Mouse (Mus musculus) heart, postnatal 0 days (tissue): ENCODE results near the gene Hist1h3a. TPM values are rescaled to one million over a fixed set of nuclear protein-coding genes. Genes with fewer than 3 reads are reported as not detected.
A peak's percentile ranks its signal among the peaks of the same experiment; 100 is the strongest.

Experiments used
- ATAC-seq: fragments of 200-750 bp; cut with Nextera tagmentation; 2 replicates; pipeline ENCODE4 v1.8.0; 2017; ENCODE audit warnings: low read depth, moderate number of reproducible peaks, moderate library complexity; ENCODE audit not compliant: insufficient read depth
- DNase-seq: peaks from one replicate; pipeline ENCODE4 v3.0.0-alpha.2; 2016; ENCODE audit warnings: low spot score
- H3K27ac ChIP-seq: fragments of 300-500 bp; sonication (generic); 2 replicates; pipeline ENCODE4 v1.5.1; 2014; ENCODE audit warnings: low read depth, mild to moderate bottlenecking
- H3K27me3 ChIP-seq: fragments of 300-500 bp; sonication (generic); 2 replicates; pipeline ENCODE4 v1.6.1; 2014; ENCODE audit warnings: low read length, mixed read lengths; ENCODE audit not compliant: control insufficient read depth, insufficient read depth
- H3K36me3 ChIP-seq: fragments of 300-500 bp; sonication (generic); replicated peaks from 2 replicates; pipeline ENCODE4 v1.6.1; 2014; ENCODE audit warnings: low read length, mixed read lengths; ENCODE audit not compliant: control insufficient read depth, insufficient read depth
- H3K4me1 ChIP-seq: fragments of 300-500 bp; sonication (generic); 2 replicates; pipeline ENCODE4 v1.6.1; 2014; ENCODE audit warnings: antibody characterized with exemption; ENCODE audit not compliant: control insufficient read depth, insufficient read depth
- H3K4me2 ChIP-seq: fragments of 300-500 bp; sonication (generic); 2 replicates; pipeline ENCODE4 v1.6.1; 2014; ENCODE audit warnings: low read depth, mild to moderate bottlenecking, low read length, moderate library complexity
- H3K4me3 ChIP-seq: fragments of 300-500 bp; sonication (generic); 2 replicates; pipeline ENCODE4 v1.5.1; 2014; ENCODE audit warnings: low read depth, low read length
- H3K9ac ChIP-seq: fragments of 300-500 bp; sonication (generic); replicated peaks from 2 replicates; pipeline ENCODE4 v1.6.1; 2014; ENCODE audit warnings: low read depth, low read length, mixed read lengths
- H3K9me3 ChIP-seq: fragments of 300-500 bp; sonication (generic); replicated peaks from 2 replicates; pipeline ENCODE4 v1.6.1; 2016; ENCODE audit warnings: low read length; ENCODE audit not compliant: control insufficient read depth
- CTCF ChIP-seq: IDR thresholded peaks from 2 replicates; pipeline ENCODE4 v1.5.1; 2016; ENCODE audit warnings: antibody characterized with exemption, control low read depth, low read depth
- EP300 ChIP-seq: IDR thresholded peaks from 2 replicates; pipeline ENCODE4 v1.6.1; 2016; ENCODE audit warnings: antibody characterized with exemption, low read depth
- WGBS: fragments of 180-500 bp; shearing (Covaris S2); extraction: QIAGEN DNeasy Blood & Tissue Kit; methylation state at CpG from one replicate; pipeline ENCODE4 v1.1.7; 2014; 5-methylcytosine and 5-hydroxymethylcytosine counted together
- polyA plus RNA-seq: library from polyadenylated mRNA; unstranded; fragments of >200 nt; fragmentation: Nextera tagmentation; extraction: Ambion mirVana; gene quantifications from 2 replicates; pipeline ENCODE4 v1.2.1, GENCODE M21; 2015
- total RNA-seq: library from RNA; depleted of rRNA; stranded (reverse); fragments of >200 nt; gene quantifications from 2 replicates; pipeline ENCODE4 v1.2.3, GENCODE M21; 2014; ENCODE audit warnings: low replicate concordance

Gene Hist1h3a
- total and polyA plus RNA-seq, 2 experiments from 2014 or later = 1.4 to 1,794 TPM

DNA sequence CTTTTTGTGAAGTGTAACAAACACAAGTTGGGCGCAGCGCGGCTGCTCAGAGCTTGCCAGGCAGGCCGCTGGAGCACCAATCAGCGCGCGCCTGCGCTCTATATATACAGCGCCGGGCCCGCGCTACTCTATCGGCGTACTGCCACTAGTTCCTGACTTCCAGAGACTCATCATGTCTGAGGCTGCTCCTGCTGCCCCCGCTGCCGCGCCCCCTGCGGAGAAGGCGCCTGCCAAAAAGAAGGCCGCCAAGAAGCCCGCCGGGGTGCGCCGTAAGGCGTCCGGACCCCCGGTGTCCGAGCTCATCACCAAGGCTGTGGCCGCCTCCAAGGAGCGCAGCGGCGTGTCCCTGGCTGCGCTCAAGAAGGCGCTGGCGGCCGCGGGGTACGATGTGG lies 23.5 kb downstream of the Hist1h3a start, which contains the start of gene Hist1h1c:
Hist1h1c (plus strand) TSS at position 132 of the 392 bp plus-strand sequence.
- WGBS = under 1% methylated on average over 32 of the region's 38 CpGs
- Histone ChIP-seq H3K36me3 (no peaks in the 10 kb centered on the region), H3K4me2 (peak within 1 kb of the TSS; percentile 97), H3K9ac (peak within 1 kb of the TSS; percentile 96), H3K9me3 (no peaks in the 10 kb centered on the region), H3K27ac (peak within 1 kb of the TSS; percentile 97), H3K4me1 (peaks cover 8% of the 10 kb centered on the region; the same call in 1 of the 2 replicates), H3K4me3 (peak within 1 kb of the TSS; percentile 72), H3K27me3 (no peaks in the 10 kb centered on the region)
- DNase-seq = peak; percentile 92
- ATAC-seq = peak; percentile 86
- TF ChIP-seq CTCF = no peak
- TF ChIP-seq EP300 = peak; percentile 61

GRCm38 (mm10) chr13:23738041-23738440 lies 24.1 kb downstream of the Hist1h3a start:
- TF ChIP-seq EP300 = no peak; the same call in 1 of the 2 replicates
- no peak for TF ChIP-seq CTCF
- H3K9ac ChIP-seq = peak overlapping the region; percentile 96
- ATAC-seq = no peak
- no peak for DNase-seq
- peaks cover 8% of the 10 kb centered on the region; the same call in 1 of the 2 replicates for H3K4me1 ChIP-seq
- no peaks in the 10 kb centered on the region for H3K9me3 ChIP-seq
- peak overlapping the region; percentile 72 for H3K4me3 ChIP-seq
- WGBS = 23% methylated on average over 4 of the region's 4 CpGs
- H3K27me3 ChIP-seq = no peaks in the 10 kb centered on the region
- peak overlapping the region; percentile 97 for H3K4me2 ChIP-seq
- no peaks in the 10 kb centered on the region for H3K36me3 ChIP-seq
- peak overlapping the region; percentile 97 for H3K27ac ChIP-seq

DNA sequence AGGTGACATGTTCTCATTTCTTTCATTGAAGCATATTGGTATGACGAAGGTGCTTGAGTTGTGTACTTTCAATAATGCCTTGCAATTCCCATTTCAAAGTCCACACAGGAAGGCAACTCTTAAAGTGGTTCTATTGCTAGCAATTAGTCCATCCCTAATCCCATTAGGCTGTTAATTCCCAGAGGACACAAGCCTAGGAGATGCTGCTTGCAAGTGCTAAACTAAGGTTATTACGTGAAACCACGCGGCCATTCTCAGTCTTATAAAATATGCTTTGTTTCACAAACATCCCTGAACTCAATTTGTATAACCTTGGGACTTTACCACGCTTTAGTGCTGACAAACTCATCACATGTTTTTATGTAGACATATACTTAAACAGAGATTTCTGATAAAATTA lies 25.1 kb downstream of the Hist1h3a start:
- 88% methylated on average over 5 of the region's 5 CpGs for WGBS
- no peak overlapping the region for H3K27ac ChIP-seq
- no peak for ATAC-seq

DNA sequence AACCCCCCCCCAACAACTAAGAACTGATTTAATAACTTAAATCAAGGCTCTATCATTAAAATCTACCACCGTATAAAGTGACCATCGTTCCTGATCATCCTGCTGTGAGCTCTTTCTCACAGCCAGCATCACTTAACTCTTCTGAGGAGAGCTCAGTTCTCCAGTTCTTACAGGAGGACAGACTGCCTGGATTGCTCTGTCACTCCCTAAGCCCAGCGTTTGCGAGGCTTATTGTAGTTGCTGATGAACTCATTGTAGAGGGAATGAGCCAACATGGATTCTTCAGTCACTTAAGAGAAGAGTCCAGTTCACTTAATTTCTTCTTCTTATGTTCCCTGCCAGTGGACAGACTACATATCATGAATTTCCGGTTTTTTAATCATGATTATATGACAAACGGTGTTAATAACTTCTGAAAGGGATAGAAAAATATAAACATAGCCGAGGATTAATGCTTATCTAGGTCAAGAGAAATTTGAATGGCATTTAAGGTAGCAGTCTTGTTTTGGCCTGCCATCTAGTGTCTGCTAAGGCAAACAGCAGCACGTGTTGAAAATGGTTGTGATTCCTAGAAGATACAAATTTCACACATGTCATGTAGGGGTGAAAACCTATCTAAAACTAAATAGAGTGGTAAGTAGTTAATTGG lies 29.9 kb downstream of the Hist1h3a start:
- H3K4me1 ChIP-seq = 0 out of 2 replicates have a peak, but pooled peaks cover 4% of the 10 kb centered on the region
- 21% methylated on average over 8 of the region's 8 CpGs for WGBS
- H3K27ac ChIP-seq = no peak overlapping the region
- H3K9ac ChIP-seq = no peak overlapping the region
- DNase-seq (peak; percentile 71), ATAC-seq (no peak; the same call in 1 of the 2 replicates)
- no peaks in the 10 kb centered on the region for H3K36me3 ChIP-seq
- H3K4me3 ChIP-seq = no peak overlapping the region
- no peaks in the 10 kb centered on the region for H3K27me3 ChIP-seq
- TF ChIP-seq CTCF (peak; percentile 85), EP300 (no peak)
- H3K4me2 ChIP-seq = no peak overlapping the region
- H3K9me3 ChIP-seq = no peaks in the 10 kb centered on the region

More for the DNA sequence above, 25.1 kb downstream of the Hist1h3a start:
- H3K36me3 ChIP-seq = no peaks in the 10 kb centered on the region
- no peak for DNase-seq
- H3K4me3 ChIP-seq = no peak overlapping the region
- H3K27me3 ChIP-seq = no peaks in the 10 kb centered on the region
- H3K9me3 ChIP-seq = no peaks in the 10 kb centered on the region
- H3K4me2 ChIP-seq = no peak overlapping the region
- no peak overlapping the region for H3K9ac ChIP-seq
- peaks cover 8% of the 10 kb centered on the region; the same call in 1 of the 2 replicates for H3K4me1 ChIP-seq
- no peak for TF ChIP-seq EP300
- no peak for TF ChIP-seq CTCF

GRCm38 (mm10) chr13:23730479-23730878 lies 31.7 kb downstream of the Hist1h3a start:
- no peak overlapping the region for H3K9ac ChIP-seq
- H3K4me3 ChIP-seq = no peak overlapping the region
- H3K27ac ChIP-seq = no peak overlapping the region
- WGBS = 18% methylated on average over 8 of the region's 8 CpGs
- no peaks in the 10 kb centered on the region for H3K36me3 ChIP-seq
- TF ChIP-seq EP300 (no peak), CTCF (no peak)
- H3K27me3 ChIP-seq = no peaks in the 10 kb centered on the region
- H3K4me2 ChIP-seq = no peak overlapping the region
- DNase-seq (peak; percentile 45), ATAC-seq (peak; percentile 45; the same call in 1 of the 2 replicates)
- no peaks in the 10 kb centered on the region for H3K9me3 ChIP-seq
- H3K4me1 ChIP-seq = 0 out of 2 replicates have a peak, but pooled peaks cover 4% of the 10 kb centered on the region

GRCm38 (mm10) chr13:23729706-23730105 lies 32.5 kb downstream of the Hist1h3a start:
- H3K4me1 ChIP-seq = 0 out of 2 replicates have a peak, but pooled peaks cover 4% of the 10 kb centered on the region
- ATAC-seq (no peak), DNase-seq (no peak)
- no peaks in the 10 kb centered on the region for H3K9me3 ChIP-seq
- no peak overlapping the region for H3K9ac ChIP-seq
- TF ChIP-seq EP300 = no peak
- TF ChIP-seq CTCF = no peak
- no peak overlapping the region for H3K4me2 ChIP-seq
- no peaks in the 10 kb centered on the region for H3K27me3 ChIP-seq
- H3K27ac ChIP-seq = no peak overlapping the region
- no peaks in the 10 kb centered on the region for H3K36me3 ChIP-seq
- no peak overlapping the region for H3K4me3 ChIP-seq
- WGBS = 89% methylated on average over 5 of the region's 5 CpGs
